Mouse (Mus musculus) natural killer cell, adult 2 months (primary cell): ENCODE data around the gene Gfm1.

Experiments used
- DNase-seq, 2 experiments: peaks; one replicate each; pipeline ENCODE4 v3.0.0; 2022; ENCODE audit warnings: low spot score in 2 of 2

Gene Gfm1

GRCm38 (mm10) chr3:67496310-67496709, 66.4 kb downstream of the Gfm1 start:
- peak in 1 of 2 experiments; percentile 9 for DNase-seq

GRCm38 (mm10) chr3:67497998-67498397, 68.1 kb downstream of the Gfm1 start:
- DNase-seq: peak in 1 of 2 experiments; percentile 17

- DNase-seq: no peak
These were observed 69.0 kb downstream of the Gfm1 start for GRCm38 (mm10) chr3:67498773-67499405.

- DNase-seq: no peak
These were observed 69.5 kb downstream of the Gfm1 start for GRCm38 (mm10) chr3:67499406-67499791.

- DNase-seq: no peak
These were observed 74.0 kb downstream of the Gfm1 start for GRCm38 (mm10) chr3:67503878-67504277.

- no peak for DNase-seq
These were observed 75.4 kb downstream of the Gfm1 start for GRCm38 (mm10) chr3:67505286-67505685.

GRCm38 (mm10) chr3:67508216-67508892, 78.5 kb downstream of the Gfm1 start:
- DNase-seq: no peak

GRCm38 (mm10) chr3:67512807-67513206, 82.9 kb downstream of the Gfm1 start:
- peak; percentile 4 to 67 for DNase-seq

GRCm38 (mm10) chr3:67514801-67515273, 84.9 kb downstream of the Gfm1 start:
- DNase-seq: peak in 1 of 2 experiments; percentile 11

GRCm38 (mm10) chr3:67515274-67515801, 85.4 kb downstream of the Gfm1 start, which contains the start of gene Rarres1:
TSS of gene Rarres1 (minus strand) at chr3:67515523.
- DNase-seq: no peak

GRCm38 (mm10) chr3:67520568-67521143, 90.8 kb downstream of the Gfm1 start:
- no peak for DNase-seq

GRCm38 (mm10) chr3:67522709-67523108, 92.8 kb downstream of the Gfm1 start:
- no peak for DNase-seq

GRCm38 (mm10) chr3:67524768-67525167, 94.9 kb downstream of the Gfm1 start:
- peak in 1 of 2 experiments; percentile 52 for DNase-seq
